In the genomic region with DNA sequence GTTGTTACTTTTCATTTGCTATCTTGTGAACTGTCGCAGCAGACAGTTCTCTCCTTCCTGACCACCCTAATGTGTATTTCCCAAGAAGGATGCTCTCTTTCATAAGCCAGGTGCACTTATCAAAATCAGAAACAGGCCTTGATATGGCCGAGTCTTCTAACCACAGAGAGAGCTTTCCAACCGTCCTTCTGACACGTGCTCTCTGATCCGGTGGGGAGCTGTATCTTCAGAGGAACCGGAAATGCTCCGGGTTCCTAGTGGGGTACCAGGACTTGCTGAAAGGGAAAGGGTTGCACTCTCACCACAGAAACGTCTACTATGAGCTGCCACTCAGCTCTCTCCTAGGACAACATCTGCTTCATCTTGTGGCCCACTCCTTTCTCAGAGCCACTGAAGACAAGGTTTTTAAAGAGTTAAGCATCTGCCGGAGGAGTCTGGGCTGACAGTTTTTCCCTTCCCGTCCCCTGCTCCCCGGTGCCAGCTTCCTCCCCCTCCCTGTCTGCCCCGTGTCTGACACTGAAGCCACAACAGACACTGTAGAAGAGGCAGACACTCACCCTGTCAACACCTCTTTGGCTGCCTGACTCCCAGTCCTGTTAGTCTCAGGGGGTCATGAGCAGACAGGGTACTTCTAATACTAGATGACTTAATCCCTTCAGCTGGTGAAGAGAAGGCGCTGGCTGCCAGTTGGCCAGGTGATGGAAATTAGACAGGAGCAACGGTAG, we compare ENCODE assay signal across 10 mouse cellular contexts.
DNase-seq lines count a peak whose midpoint lies in the region; ATAC-seq lines count a peak whose summit lies in the region.
"Had no signal": no experiment of that assay in that cellular context is flagged by ENCODE, and none has a peak within 500 bp of the region (broad histone marks: within the 10 kb centered on the region; RNA-seq: fewer than 3 reads in every experiment).

No protein-coding gene starts in this region.

- no peaks in the 10 kb centered on the region for H3K9me3 ChIP-seq in heart, embryonic 16.5 days (replicated peaks; ENCODE audit: control insufficient read depth, low read length)
- H3K9me3 ChIP-seq: kidney, embryonic 15.5 days had no signal

- peak; percentile 5 for DNase-seq in gastrocnemius, adult 18-20 months (ENCODE audit: low spot score)
- DNase-seq in gastrocnemius, adult 8-10 months (ENCODE audit: low spot score in 2 of 2): no peak
- DNase-seq in MEL-GATA-1-ER (ENCODE audit: extremely low read depth, low read depth): peak; percentile 89
- DNase-seq in adrenal gland, adult (ENCODE audit: inconsistent age in 2 of 2, low spot score in 1 of 2): no peak
- no peak for DNase-seq in kidney, postnatal 4 days
- DNase-seq in urinary bladder, adult 2 months (ENCODE audit: low spot score): no peak

- peak; percentile 85 for ATAC-seq in heart, embryonic 16.5 days (replicated peaks; ENCODE audit: extremely low read depth, insufficient read depth, low FRiP score)
- peak; percentile 49 for ATAC-seq in megakaryocyte-erythroid progenitor cell, adult 5-6 weeks (replicated peaks; ENCODE audit: low FRiP score, low TSS enrichment, poor library complexity, severe bottlenecking)
- ATAC-seq: forebrain, embryonic 16.5 days had no signal

- peak overlapping the region; percentile 48; the same call in 1 of the 2 replicates for H3K27ac ChIP-seq in heart, embryonic 16.5 days (ENCODE audit: low read length)
- H3K27ac ChIP-seq: kidney, embryonic 15.5 days had no signal

- WGBS in heart, embryonic 16.5 days: 8% methylated on average over 14 of the region's 14 CpGs

- no peaks in the 10 kb centered on the region for H3K36me3 ChIP-seq in heart, embryonic 16.5 days (ENCODE audit: control insufficient read depth, insufficient read depth)
- H3K36me3 ChIP-seq: kidney, embryonic 15.5 days had no signal

- peak overlapping the region; percentile 7; the same call in 1 of the 2 replicates for H3K4me2 ChIP-seq in heart, embryonic 16.5 days (ENCODE audit: low read depth, low read length)
- H3K4me2 ChIP-seq: kidney, embryonic 15.5 days had no signal

- no peak overlapping the region for H3K4me3 ChIP-seq in heart, embryonic 16.5 days (ENCODE audit: low read length)
- H3K4me3 ChIP-seq: kidney, embryonic 15.5 days had no signal

- no peak overlapping the region for H3K9ac ChIP-seq in heart, embryonic 16.5 days (ENCODE audit: low read length)
- H3K9ac ChIP-seq: kidney, embryonic 15.5 days had no signal

- peaks cover 2% of the 10 kb centered on the region for H3K27me3 ChIP-seq in heart, embryonic 16.5 days (ENCODE audit: control insufficient read depth, insufficient read depth, low read length)

- peaks cover 10% of the 10 kb centered on the region for H3K4me1 ChIP-seq in heart, embryonic 16.5 days (ENCODE audit: control insufficient read depth, insufficient read depth, low read length)

Comparison
In these comparisons a context has a peak if more than half of its experiments do, and no peak if none do; other contexts are left out.
1. DNase-seq: peak in gastrocnemius, adult 18-20 months (single experiment) and MEL-GATA-1-ER (single experiment); none in gastrocnemius, adult 8-10 months (0 of 2), adrenal gland, adult (0 of 2), kidney, postnatal 4 days (0 of 2) and urinary bladder, adult 2 months (single experiment).